Mouse (Mus musculus) thymus, postnatal 10 days (tissue): Measurements from ENCODE around the gene Theg.

Experiments
- DNase-seq, 2 experiments: peaks; one replicate each; pipeline ENCODE4 v3.0.0; 2021; ENCODE audit warnings: low spot score in 2 of 2

Gene Theg

GRCm38 (mm10) chr10:79587061-79587751 lies at the start of gene Theg:
Theg (minus strand) TSS chr10:79587331.
- no peak for DNase-seq

DNA sequence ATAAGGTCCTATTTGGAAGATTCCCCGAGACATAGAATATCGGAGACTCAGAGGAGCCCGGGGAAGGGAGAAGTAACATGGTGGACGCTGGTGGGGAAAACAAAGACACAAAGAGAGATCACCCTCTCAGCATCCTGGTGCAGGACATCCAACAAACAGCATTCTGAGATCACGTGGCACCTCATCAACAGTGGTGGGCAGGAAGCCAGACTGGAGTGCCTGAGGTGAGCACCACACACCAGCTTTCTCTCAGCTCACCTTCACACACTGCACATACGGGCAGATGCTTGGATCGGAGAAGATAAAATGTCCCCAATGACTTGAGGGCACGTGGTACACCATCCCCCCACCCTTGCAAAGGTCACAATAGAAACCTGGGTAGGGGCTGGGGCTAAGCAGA lies 49.2 kb upstream of the Theg start:
- no peak for DNase-seq

GRCm38 (mm10) chr10:79633006-79633777 lies 46.1 kb upstream of the Theg start:
- DNase-seq: no peak

- DNase-seq: no peak
Observed at GRCm38 (mm10) chr10:79631432-79631831, 44.3 kb upstream of the Theg start.

- no peak for DNase-seq
Observed at GRCm38 (mm10) chr10:79628377-79628776, 41.2 kb upstream of the Theg start.

DNA sequence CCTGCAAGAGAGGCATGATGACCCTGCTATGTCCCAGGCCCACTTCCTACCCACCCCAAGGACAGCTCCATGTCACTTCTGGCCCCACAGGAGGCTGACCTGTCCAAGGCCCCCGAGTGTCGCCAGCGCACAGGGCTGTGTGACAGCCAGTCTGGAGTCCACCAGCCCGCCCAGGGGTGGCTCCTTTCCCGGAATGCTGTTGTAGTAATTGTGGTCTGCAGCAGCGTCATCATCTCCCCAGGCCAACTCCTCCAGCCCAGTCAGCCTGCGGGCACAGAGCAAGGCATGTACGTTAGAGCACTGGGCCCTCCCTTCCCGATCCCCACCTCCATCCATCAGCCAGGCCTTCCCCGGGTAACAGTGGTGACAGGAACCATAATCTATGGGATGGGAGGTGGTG lies 39.0 kb upstream of the Theg start:
- no peak for DNase-seq

GRCm38 (mm10) chr10:79625398-79625797 lies 38.3 kb upstream of the Theg start:
- DNase-seq: no peak

DNA sequence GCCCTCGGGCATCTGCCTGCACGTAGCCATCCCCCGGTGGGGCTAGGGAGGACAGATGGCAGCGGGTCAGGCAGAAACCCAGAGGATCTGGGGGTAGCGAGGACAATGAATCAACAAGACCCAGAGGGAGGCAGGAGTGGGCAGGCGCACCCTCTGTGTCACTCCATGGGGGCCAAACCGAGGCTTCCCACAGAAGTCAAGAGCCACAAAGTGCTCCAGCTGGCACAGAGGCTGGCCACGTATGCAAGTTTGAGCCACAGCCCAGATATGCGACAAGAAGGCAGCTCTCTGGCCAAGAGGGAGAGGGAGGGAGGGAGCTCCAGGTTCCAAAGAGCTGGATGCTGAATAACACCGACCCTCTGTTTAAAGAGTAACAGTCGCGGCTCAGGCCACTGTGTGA lies 36.8 kb upstream of the Theg start:
- DNase-seq: no peak

DNA sequence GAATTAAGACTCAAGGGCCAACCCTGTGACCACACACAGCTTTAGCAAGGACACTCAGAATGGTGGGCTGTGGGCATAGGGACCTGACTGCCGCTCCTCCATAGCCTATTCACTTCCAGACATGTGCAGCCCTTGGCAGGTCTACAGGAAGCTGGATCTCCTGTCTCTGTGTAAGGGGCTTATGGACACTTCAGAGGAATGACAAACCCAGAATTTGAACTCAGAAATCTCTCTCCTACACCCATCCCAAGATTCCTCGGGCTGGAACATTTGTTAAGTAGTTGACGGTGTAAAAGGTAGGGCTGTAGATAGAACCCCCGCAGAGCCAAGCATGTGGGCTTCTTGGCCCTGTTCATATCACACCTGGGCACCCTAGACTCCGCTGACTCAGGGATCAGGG lies 29.2 kb upstream of the Theg start:
- no peak for DNase-seq

DNA sequence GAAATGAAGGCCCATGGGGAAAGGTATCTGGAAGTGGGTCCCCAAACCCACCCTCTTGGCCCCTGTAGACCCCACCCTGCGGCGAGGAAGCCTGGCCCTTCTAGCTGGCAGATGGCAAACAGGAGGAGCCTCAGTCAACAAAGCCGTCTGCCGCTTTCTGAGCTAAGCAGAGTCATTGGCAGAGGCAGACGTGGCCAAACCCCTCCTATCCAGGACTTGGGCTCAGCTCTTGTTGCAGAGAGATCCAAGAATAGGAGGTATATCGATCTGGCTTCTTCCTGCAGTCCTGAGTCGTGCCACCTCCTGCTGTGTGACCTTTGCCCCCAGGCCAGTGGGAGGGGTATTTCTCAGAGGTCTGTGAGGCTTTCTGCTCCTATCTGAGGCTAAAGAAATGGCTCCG lies 28.7 kb upstream of the Theg start:
- DNase-seq: no peak

DNA sequence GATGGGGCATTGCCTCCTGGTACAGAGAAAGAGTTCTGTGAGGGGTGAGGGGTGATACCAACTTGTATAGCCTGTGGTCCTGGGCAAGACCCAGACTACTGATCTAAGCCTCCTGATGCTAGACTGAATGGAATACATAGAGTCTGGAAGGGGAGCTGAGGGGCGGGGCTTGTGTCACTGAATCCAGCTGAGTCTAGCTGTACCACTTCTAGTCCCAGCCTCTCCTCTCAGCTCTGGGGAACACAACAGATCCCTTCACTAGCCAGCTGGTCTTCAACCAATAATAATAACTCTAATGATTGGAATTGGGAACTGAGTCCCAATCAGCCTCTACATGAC lies 27.1 kb upstream of the Theg start:
- DNase-seq: no peak

DNA sequence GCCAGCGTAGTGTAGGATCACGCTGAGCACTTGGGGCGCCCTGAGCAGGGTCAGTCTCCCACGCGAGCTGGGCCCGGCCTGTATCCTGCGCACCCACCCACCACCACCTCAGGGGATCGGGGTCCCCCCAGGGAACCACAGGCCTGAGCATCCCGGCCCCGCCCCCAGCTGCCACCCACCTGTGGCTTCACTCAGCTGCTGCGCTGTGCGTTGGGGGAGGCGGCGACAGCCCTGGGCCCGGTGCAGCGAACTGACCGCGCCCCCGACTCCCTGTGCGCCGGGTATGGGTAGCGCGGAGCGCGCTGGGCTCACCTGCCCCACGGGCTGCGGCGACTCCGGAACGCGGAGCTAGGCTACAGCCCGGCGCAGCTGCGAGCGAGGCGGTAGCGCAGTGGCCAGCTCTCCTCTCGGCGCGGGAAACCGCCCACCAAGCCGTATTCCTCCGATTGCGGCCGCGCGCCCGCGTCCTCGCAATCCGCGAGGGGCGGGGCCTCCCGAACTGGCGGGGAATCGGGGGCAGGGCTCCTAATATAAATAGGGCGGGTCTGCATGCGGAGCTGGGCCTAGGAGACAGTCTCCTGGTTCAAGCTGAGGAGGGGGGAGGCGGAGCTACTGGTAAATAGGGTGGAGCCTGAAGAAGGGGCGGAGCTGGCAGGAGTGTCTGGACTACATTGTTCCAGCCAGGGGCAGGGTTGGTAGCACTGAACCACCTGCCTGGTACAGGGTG lies 26.6 kb upstream of the Theg start, which contains the start of gene C2cd4c:
Gene C2cd4c, minus strand, starts transcription at position 448 of the 727 bp plus-strand sequence.
- DNase-seq: no peak

DNA sequence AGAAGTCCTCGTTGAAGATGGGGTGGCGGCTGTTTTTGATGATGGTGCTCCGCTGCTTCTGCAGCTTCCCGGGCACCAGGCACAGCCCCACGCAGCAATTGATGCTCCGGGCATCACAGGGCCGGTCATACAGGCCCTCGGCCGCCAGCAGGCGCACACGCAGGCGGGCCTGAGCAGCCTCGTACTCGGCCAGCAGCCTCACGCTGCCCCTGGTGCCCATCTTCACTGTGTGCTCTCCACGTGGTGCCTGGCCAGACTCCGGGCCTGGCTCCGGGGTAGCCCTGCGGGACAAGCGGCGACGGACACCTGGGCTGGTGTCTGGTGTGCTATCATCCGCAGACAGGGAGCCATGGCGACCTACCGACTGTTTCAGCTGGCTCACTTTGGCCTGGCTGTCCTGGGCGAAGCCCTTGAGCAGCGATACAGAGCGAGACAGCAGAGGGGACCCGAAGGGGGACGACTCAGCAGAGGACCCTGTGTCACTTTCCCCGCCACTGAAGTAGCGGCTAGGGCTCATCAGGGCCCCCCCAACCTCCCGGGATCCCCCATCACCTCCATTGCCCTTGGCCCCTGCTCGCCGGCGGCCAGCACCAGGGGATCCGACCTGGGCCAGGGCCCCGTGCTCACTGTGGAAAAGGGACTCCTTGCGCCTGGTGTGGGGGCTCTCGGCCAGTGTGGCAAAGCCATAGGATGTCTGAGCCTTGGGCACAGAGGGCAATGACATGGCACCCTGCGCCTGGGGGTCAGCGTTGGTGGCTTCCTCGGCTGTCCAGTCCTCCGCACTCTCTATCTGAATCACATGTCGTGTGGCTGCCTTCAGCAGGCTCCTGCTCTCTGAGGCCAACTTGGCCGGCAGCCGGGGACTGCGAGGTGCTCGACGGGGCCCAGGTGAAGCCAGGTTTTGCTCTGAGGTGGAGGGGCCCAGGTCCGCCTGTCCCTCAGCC lies 25.3 kb upstream of the Theg start:
- DNase-seq: no peak

DNA sequence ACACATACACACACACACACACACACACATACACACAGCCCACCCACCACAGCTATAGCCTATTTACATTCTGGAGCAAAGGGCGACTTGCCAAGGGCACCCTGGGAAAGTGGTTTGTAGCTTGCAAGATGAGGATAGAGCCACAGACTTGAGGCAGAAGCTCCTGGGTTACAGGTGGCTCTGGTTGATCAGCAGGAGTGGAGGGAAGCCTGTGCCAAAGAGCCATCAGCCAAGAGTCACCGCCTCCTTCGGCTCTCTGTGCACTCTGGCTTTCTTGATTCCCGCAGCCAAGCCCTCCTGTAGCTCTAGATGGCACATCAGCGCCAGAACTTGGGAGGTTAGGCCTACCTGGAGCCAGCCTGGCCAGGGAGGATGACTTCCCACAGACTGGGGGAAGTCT lies 24.2 kb upstream of the Theg start:
- DNase-seq: no peak

DNA sequence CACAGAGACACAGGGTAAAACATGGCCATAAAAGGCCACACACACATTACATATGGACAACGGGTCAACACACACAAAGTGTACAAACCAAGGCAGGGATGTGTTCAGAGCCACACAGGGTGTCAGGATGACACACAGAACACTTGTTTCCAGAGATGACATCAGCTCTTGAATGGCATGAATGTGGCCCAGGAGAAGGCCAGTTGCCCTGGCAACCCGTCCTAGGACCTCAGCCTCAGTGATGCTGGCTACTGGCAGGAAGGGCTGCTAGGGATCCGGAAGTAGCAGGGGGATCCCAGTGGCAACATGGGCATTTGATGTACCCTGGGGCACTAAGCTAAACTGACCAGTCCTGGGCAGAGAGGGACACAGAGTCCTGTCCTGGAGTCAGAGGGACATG lies 22.1 kb upstream of the Theg start:
- no peak for DNase-seq

DNA sequence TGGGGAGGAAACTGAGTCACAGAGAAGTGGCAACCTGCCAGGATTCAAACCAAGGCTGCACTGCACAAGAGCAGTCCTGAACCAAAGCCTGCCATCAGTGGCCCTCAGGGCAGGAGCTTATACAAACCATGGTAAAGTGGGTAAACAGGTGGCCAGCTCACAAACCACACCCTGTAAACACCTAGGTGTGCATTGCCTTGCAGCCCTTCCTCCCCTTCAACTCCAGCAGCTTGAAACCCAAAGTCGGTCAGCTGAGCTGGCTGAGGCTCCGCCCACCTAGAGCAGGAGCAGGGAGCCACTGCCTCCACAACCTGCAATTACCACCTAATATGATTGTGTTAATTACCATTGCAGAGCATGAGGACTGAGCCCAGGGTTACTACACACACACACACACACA lies 20.8 kb upstream of the Theg start:
- no peak for DNase-seq

- no peak for DNase-seq
Observed at GRCm38 (mm10) chr10:79606537-79606936, 19.4 kb upstream of the Theg start.

GRCm38 (mm10) chr10:79597936-79598230 lies 10.8 kb upstream of the Theg start:
- DNase-seq: no peak

- no peak for DNase-seq
Observed at GRCm38 (mm10) chr10:79597051-79597935, 10.2 kb upstream of the Theg start.

DNA sequence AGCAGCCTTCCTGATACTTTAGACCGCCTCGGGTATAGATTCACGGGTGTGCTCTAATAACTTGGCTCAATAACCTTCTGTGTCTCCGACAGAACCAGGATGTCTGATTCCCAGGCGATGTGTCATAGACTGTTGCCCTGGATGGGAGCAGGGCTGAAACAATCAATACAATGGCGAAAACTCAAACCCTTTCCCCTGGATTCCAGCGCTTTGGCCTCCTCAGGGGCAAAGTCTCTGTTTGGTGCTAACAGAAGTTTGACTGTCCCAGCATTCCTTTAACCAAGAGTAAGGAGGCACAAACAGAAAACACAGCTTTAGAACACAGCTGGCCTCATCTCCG lies 8.4 kb upstream of the Theg start:
- no peak for DNase-seq
